Mouse (Mus musculus) erythroblast, embryonic 14.5 days (primary cell): ENCODE measurements around the gene Btbd11.

ENCODE experiments used
- GATA1 ChIP-seq: IDR thresholded peaks from 2 replicates; pipeline ENCODE4 v1.6.1; 2012; ENCODE audit warnings: low read length, inconsistent platforms, mixed read lengths
- TAL1 ChIP-seq: IDR thresholded peaks from 3 replicates; pipeline ENCODE4 v1.6.1; 2012; ENCODE audit warnings: low read length, inconsistent platforms, mixed read lengths

- no peak for TF ChIP-seq TAL1
- no peak for TF ChIP-seq GATA1
Observed at GRCm38 (mm10) chr10:85338733-85339132, 47.9 kb upstream of the Btbd11 start.
